ENCODE assay signal across 8 mouse cellular contexts in the genomic region with DNA sequence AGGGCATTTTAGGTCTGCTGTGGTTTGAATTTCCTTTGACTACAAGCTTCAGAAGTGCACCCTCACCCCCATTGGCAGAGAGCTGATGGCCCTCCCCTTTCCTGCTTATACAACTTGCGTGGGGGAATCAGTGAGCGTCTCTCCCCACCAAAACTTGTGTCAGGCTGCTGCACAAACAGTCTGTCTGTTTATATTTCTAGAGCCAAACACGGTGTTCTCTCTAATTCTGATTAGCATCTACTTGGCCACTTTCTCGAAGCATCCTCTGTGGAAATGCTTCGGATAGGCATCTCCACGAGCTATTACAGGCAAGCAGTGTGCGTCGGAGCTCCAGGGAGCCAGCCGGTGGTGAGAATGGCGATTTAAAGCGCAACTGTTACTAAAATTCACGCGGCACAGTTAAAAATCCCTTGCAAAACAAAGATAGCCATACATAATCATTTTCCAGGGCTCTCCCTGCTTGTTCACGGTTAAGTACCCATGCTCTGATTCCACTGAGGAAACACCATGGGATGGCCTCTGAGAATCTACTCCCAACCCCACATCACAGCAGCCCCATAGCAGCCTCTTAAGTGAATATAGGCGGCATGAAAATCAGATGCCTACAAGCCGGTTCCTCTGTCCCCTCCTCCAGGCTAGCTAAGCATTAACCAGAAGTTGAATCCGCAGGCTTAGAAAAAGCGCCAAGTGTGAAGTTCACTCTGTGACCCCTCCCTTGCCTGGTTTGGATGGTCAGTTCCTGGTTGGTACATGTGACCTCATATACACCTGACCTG.
DNase-seq lines count a peak whose midpoint lies in the region; ATAC-seq and TF ChIP-seq lines count a peak whose summit lies in the region.

No protein-coding gene starts in this region.

- 29% methylated on average over 18 of the region's 18 CpGs for WGBS in heart, embryonic 10.5 days
- 39% methylated on average over 18 of the region's 18 CpGs for WGBS in forebrain, embryonic 10.5 days
- 31% methylated on average over 18 of the region's 18 CpGs for WGBS in kidney, embryonic 15.5 days
- 36% methylated on average over 18 of the region's 18 CpGs for WGBS in liver, embryonic 15.5 days (ENCODE audit: insufficient replicate concordance)
- 18% methylated on average over 18 of the region's 18 CpGs for WGBS in stomach, postnatal 0 days

- peak overlapping the region; percentile 42 for H3K4me3 ChIP-seq in heart, embryonic 10.5 days
- H3K4me3 ChIP-seq in forebrain, embryonic 10.5 days: no peak overlapping the region
- peak overlapping the region; percentile 23 for H3K4me3 ChIP-seq in kidney, embryonic 15.5 days (replicated peaks)
- H3K4me3 ChIP-seq in liver, embryonic 15.5 days (replicated peaks): no peak overlapping the region
- H3K4me3 ChIP-seq in stomach, postnatal 0 days (ENCODE audit: low read depth, low read length): no peak overlapping the region; the same call in 1 of the 2 replicates

- peak overlapping the region; percentile 51 for H3K4me2 ChIP-seq in kidney, embryonic 15.5 days
- peak overlapping the region; percentile 35 for H3K4me2 ChIP-seq in liver, embryonic 15.5 days
- peak overlapping the region; percentile 37 for H3K4me2 ChIP-seq in stomach, postnatal 0 days (replicated peaks; ENCODE audit: low read depth)

- TF ChIP-seq CTCF in stomach, postnatal 0 days (IDR thresholded peaks at IDR 0.05; ENCODE audit: low read depth): no peak

- peaks cover 3% of the 10 kb centered on the region; the same call in 1 of the 2 replicates for H3K4me1 ChIP-seq in heart, embryonic 10.5 days
- peaks cover 36% of the 10 kb centered on the region for H3K4me1 ChIP-seq in forebrain, embryonic 10.5 days
- peaks cover 22% of the 10 kb centered on the region for H3K4me1 ChIP-seq in kidney, embryonic 15.5 days
- no peaks in the 10 kb centered on the region for H3K4me1 ChIP-seq in liver, embryonic 15.5 days (replicated peaks)
- H3K4me1 ChIP-seq in stomach, postnatal 0 days (replicated peaks; ENCODE audit: control insufficient read depth, insufficient read depth): no peaks in the 10 kb centered on the region; the same call in 1 of the 2 replicates

- intact Hi-C loops in heart, postnatal 14 days (cut with DNase I): no loop called here

- peak; percentile 82 for ATAC-seq in kidney, embryonic 15.5 days (replicated peaks; ENCODE audit: low FRiP score)
- ATAC-seq in liver, embryonic 15.5 days (ENCODE audit: insufficient read depth): peak; percentile 47
- no peak for ATAC-seq in stomach, postnatal 0 days (ENCODE audit: low FRiP score, low TSS enrichment)

- TF ChIP-seq EP300 in stomach, postnatal 0 days (optimal IDR thresholded peaks at IDR 0.05): no peak

- no peak overlapping the region for H3K27ac ChIP-seq in heart, embryonic 10.5 days
- H3K27ac ChIP-seq in forebrain, embryonic 10.5 days: peak overlapping the region; percentile 76
- H3K27ac ChIP-seq in kidney, embryonic 15.5 days: peak overlapping the region; percentile 95
- H3K27ac ChIP-seq in liver, embryonic 15.5 days (replicated peaks): peak overlapping the region; percentile 8; the same call in 1 of the 2 replicates
- H3K27ac ChIP-seq in stomach, postnatal 0 days (replicated peaks): no peak overlapping the region

- no peaks in the 10 kb centered on the region for H3K36me3 ChIP-seq in heart, embryonic 10.5 days
- H3K36me3 ChIP-seq in forebrain, embryonic 10.5 days (replicated peaks): no peaks in the 10 kb centered on the region
- H3K36me3 ChIP-seq in kidney, embryonic 15.5 days: no peaks in the 10 kb centered on the region
- H3K36me3 ChIP-seq in liver, embryonic 15.5 days (replicated peaks): no peaks in the 10 kb centered on the region
- H3K36me3 ChIP-seq in stomach, postnatal 0 days (ENCODE audit: control insufficient read depth, insufficient read depth, low read length): no peaks in the 10 kb centered on the region

- H3K9ac ChIP-seq in kidney, embryonic 15.5 days: no peak overlapping the region
- H3K9ac ChIP-seq in liver, embryonic 15.5 days: no peak overlapping the region
- no peak overlapping the region for H3K9ac ChIP-seq in stomach, postnatal 0 days (ENCODE audit: low read length)

- H3K27me3 ChIP-seq in heart, embryonic 10.5 days (ENCODE audit: insufficient read depth, poor library complexity, severe bottlenecking): peaks cover 4% of the 10 kb centered on the region; the same call in 1 of the 2 replicates
- H3K27me3 ChIP-seq in forebrain, embryonic 10.5 days (ENCODE audit: poor library complexity, severe bottlenecking): no peaks in the 10 kb centered on the region
- no peaks in the 10 kb centered on the region for H3K27me3 ChIP-seq in kidney, embryonic 15.5 days
- no peaks in the 10 kb centered on the region for H3K27me3 ChIP-seq in liver, embryonic 15.5 days
- H3K27me3 ChIP-seq in stomach, postnatal 0 days (ENCODE audit: control insufficient read depth, insufficient read depth, low read length): no peaks in the 10 kb centered on the region

- no peak for DNase-seq in heart, embryonic 10.5 days (ENCODE audit: low spot score)
- no peak for DNase-seq in heart, postnatal 14 days
- no peak for DNase-seq in forebrain, embryonic 10.5 days (ENCODE audit: extremely low spot score, low spot score)
- DNase-seq in stomach, postnatal 0 days (ENCODE audit: low spot score): peak; percentile 18
- no peak for DNase-seq in adrenal gland, adult 8-10 months
- DNase-seq in gastrocnemius, postnatal 4 days (ENCODE audit: low spot score in 2 of 2): no peak

- no peaks in the 10 kb centered on the region for H3K9me3 ChIP-seq in heart, embryonic 10.5 days
- H3K9me3 ChIP-seq in forebrain, embryonic 10.5 days: no peaks in the 10 kb centered on the region
- no peaks in the 10 kb centered on the region for H3K9me3 ChIP-seq in kidney, embryonic 15.5 days (replicated peaks)
- no peaks in the 10 kb centered on the region for H3K9me3 ChIP-seq in liver, embryonic 15.5 days (replicated peaks)
- H3K9me3 ChIP-seq in stomach, postnatal 0 days (ENCODE audit: control insufficient read depth, low read length): no peaks in the 10 kb centered on the region

Comparison
In these comparisons a context has a peak if more than half of its experiments do, and no peak if none do; other contexts are left out.
1. H3K27ac ChIP-seq: peak in forebrain, embryonic 10.5 days (single experiment), kidney, embryonic 15.5 days (single experiment) and liver, embryonic 15.5 days (single experiment); none in heart, embryonic 10.5 days (single experiment) and stomach, postnatal 0 days (single experiment).
2. H3K4me3 ChIP-seq: peak in heart, embryonic 10.5 days (single experiment) and kidney, embryonic 15.5 days (single experiment); none in forebrain, embryonic 10.5 days (single experiment), liver, embryonic 15.5 days (single experiment) and stomach, postnatal 0 days (single experiment).
3. Peak in every context shown above with its lines, with median percentiles within 50 percentile points of each other: H3K4me2 ChIP-seq.